Mouse (Mus musculus) kidney, embryonic 16.5 days (tissue): ENCODE data around the gene Armh3. TPM values are rescaled to one million over a fixed set of nuclear protein-coding genes. Genes with fewer than 3 reads are reported as not detected.

Experiments used
- ATAC-seq: fragments of 200-750 bp; cut with Nextera tagmentation; 2 replicates; pipeline ENCODE4 v1.8.0; 2017; ENCODE audit warnings: moderate TSS enrichment; ENCODE audit not compliant: low FRiP score, low TSS enrichment
- H3K27ac ChIP-seq: fragments of 300-500 bp; sonication (generic); 2 replicates; pipeline ENCODE4 v1.5.1; 2014; ENCODE audit warnings: low read length
- H3K27me3 ChIP-seq: fragments of 300-500 bp; sonication (generic); 2 replicates; pipeline ENCODE4 v1.6.1; 2014; ENCODE audit warnings: low read length, control low read depth, mixed read lengths; ENCODE audit not compliant: insufficient read depth
- H3K36me3 ChIP-seq: fragments of 300-500 bp; sonication (generic); 2 replicates; pipeline ENCODE4 v1.6.1; 2014; ENCODE audit warnings: low read length, control low read depth, mixed read lengths; ENCODE audit not compliant: insufficient read depth
- H3K4me1 ChIP-seq: fragments of 300-500 bp; sonication (generic); 2 replicates; pipeline ENCODE4 v1.6.1; 2014; ENCODE audit warnings: low read length, control low read depth, mixed read lengths; ENCODE audit not compliant: insufficient read depth
- H3K4me2 ChIP-seq: fragments of 300-500 bp; sonication (generic); replicated peaks from 2 replicates; pipeline ENCODE4 v1.6.1; 2014; ENCODE audit warnings: low read depth, low read length
- H3K4me3 ChIP-seq: fragments of 300-500 bp; sonication (generic); 2 replicates; pipeline ENCODE4 v1.5.1; 2014; ENCODE audit warnings: mild to moderate bottlenecking, low read length
- H3K9ac ChIP-seq: fragments of 300-500 bp; sonication (generic); replicated peaks from 2 replicates; pipeline ENCODE4 v1.6.1; 2014; ENCODE audit warnings: low read length
- H3K9me3 ChIP-seq: fragments of 300-500 bp; sonication (generic); 2 replicates; pipeline ENCODE4 v1.6.1; 2016; ENCODE audit warnings: low read length, control low read depth
- WGBS: fragments of 180-500 bp; shearing (Covaris S2); extraction: QIAGEN DNeasy Blood & Tissue Kit; methylation state at CpG from one replicate; pipeline ENCODE4 v1.1.7; 2014; 5-methylcytosine and 5-hydroxymethylcytosine counted together
- polyA plus RNA-seq: library from polyadenylated mRNA; unstranded; fragments of >200 nt; fragmentation: Nextera tagmentation; extraction: Ambion mirVana; gene quantifications from 2 replicates; pipeline ENCODE4 v1.2.1, GENCODE M21; 2015

Gene Armh3
- polyA plus RNA-seq, 1 experiment from 2014 or later, result 20.9 TPM

- Histone ChIP-seq H3K9ac (no peak overlapping the region), H3K4me1 (no peaks in the 10 kb centered on the region), H3K27me3 (no peaks in the 10 kb centered on the region), H3K4me3 (no peak overlapping the region), H3K36me3 (no peaks in the 10 kb centered on the region), H3K4me2 (no peak overlapping the region), H3K27ac (no peak overlapping the region), H3K9me3 (no peaks in the 10 kb centered on the region)
- no peak for ATAC-seq
- 89% methylated on average over 2 of the region's 2 CpGs for WGBS
Measured at GRCm38 (mm10) chr19:46016023-46016422, 17.7 kb upstream of the Armh3 start.

GRCm38 (mm10) chr19:46014572-46015178 lies 16.4 kb upstream of the Armh3 start:
- 34% methylated on average over 12 of the region's 12 CpGs for WGBS
- Histone ChIP-seq H3K27me3 (no peaks in the 10 kb centered on the region), H3K36me3 (no peaks in the 10 kb centered on the region), H3K27ac (no peak overlapping the region), H3K4me2 (no peak overlapping the region), H3K4me1 (no peaks in the 10 kb centered on the region), H3K9me3 (no peaks in the 10 kb centered on the region), H3K4me3 (no peak overlapping the region), H3K9ac (no peak overlapping the region)
- ATAC-seq, result peak; percentile 92

- no peak for ATAC-seq
- WGBS, result 85% methylated on average over 7 of the region's 7 CpGs
Measured at GRCm38 (mm10) chr19:46005680-46006079, 7.4 kb upstream of the Armh3 start.

GRCm38 (mm10) chr19:46004814-46005466 lies 6.7 kb upstream of the Armh3 start:
- no peak for ATAC-seq
- H3K9ac ChIP-seq, result 0 out of 2 replicates have a peak overlapping the region, but pooled peaks have one; percentile 9

More at GRCm38 (mm10) chr19:46005680-46006079, 7.4 kb upstream of the Armh3 start:
- H3K9ac ChIP-seq, result no peak overlapping the region
- peaks cover 13% of the 10 kb centered on the region for H3K4me1 ChIP-seq
- H3K27ac ChIP-seq, result no peak overlapping the region
- 0 out of 2 replicates have a peak, but pooled peaks cover 5% of the 10 kb centered on the region for H3K9me3 ChIP-seq
- no peak overlapping the region for H3K4me2 ChIP-seq
- no peak overlapping the region for H3K4me3 ChIP-seq
- peaks cover 17% of the 10 kb centered on the region for H3K36me3 ChIP-seq
- no peaks in the 10 kb centered on the region for H3K27me3 ChIP-seq

GRCm38 (mm10) chr19:46003371-46004226 lies 5.3 kb upstream of the Armh3 start, which contains the start of gene Hps6:
Hps6 (plus strand) TSS chr19:46003508.
- peaks cover 13% of the 10 kb centered on the region for H3K4me1 ChIP-seq
- peak within 1 kb of the TSS; percentile 99 for H3K4me2 ChIP-seq
- H3K36me3 ChIP-seq, result peaks cover 17% of the 10 kb centered on the region
- H3K4me3 ChIP-seq, result peak within 1 kb of the TSS; percentile 83
- H3K27ac ChIP-seq, result peak within 1 kb of the TSS; percentile 76
- no peaks in the 10 kb centered on the region for H3K27me3 ChIP-seq
- ATAC-seq, result peak; percentile 94
- H3K9me3 ChIP-seq, result 0 out of 2 replicates have a peak, but pooled peaks cover 5% of the 10 kb centered on the region
- peak within 1 kb of the TSS; percentile 90 for H3K9ac ChIP-seq
- under 1% methylated on average over 70 of the region's 70 CpGs for WGBS

More at GRCm38 (mm10) chr19:46004814-46005466, 6.7 kb upstream of the Armh3 start:
- Histone ChIP-seq H3K4me3 (no peak overlapping the region), H3K4me2 (peak overlapping the region; percentile 99), H3K9me3 (0 out of 2 replicates have a peak, but pooled peaks cover 5% of the 10 kb centered on the region), H3K27me3 (no peaks in the 10 kb centered on the region), H3K36me3 (peaks cover 17% of the 10 kb centered on the region), H3K4me1 (peaks cover 13% of the 10 kb centered on the region), H3K27ac (no peak overlapping the region)
- WGBS, result 78% methylated on average over 17 of the region's 17 CpGs

GRCm38 (mm10) chr19:46002279-46002678 lies 4.0 kb upstream of the Armh3 start:
- Histone ChIP-seq H3K4me1 (peaks cover 17% of the 10 kb centered on the region), H3K4me3 (no peak overlapping the region), H3K9ac (no peak overlapping the region), H3K27me3 (no peaks in the 10 kb centered on the region), H3K4me2 (no peak overlapping the region), H3K36me3 (0 out of 2 replicates have a peak, but pooled peaks cover 9% of the 10 kb centered on the region), H3K9me3 (no peaks in the 10 kb centered on the region), H3K27ac (no peak overlapping the region)
- 85% methylated on average over 9 of the region's 9 CpGs for WGBS
- ATAC-seq, result no peak

GRCm38 (mm10) chr19:45999378-45999777 lies 1.1 kb upstream of the Armh3 start:
- WGBS, result 33% methylated on average over 1 of the region's 1 CpGs
- H3K4me2 ChIP-seq, result no peak overlapping the region
- ATAC-seq, result no peak
- H3K9ac ChIP-seq, result no peak overlapping the region
- peaks cover 14% of the 10 kb centered on the region for H3K4me1 ChIP-seq
- no peak overlapping the region for H3K27ac ChIP-seq
- peaks cover 3% of the 10 kb centered on the region; the same call in 1 of the 2 replicates for H3K9me3 ChIP-seq
- H3K36me3 ChIP-seq, result peaks cover 12% of the 10 kb centered on the region
- H3K27me3 ChIP-seq, result no peaks in the 10 kb centered on the region
- H3K4me3 ChIP-seq, result no peak overlapping the region

- no peak overlapping the region for H3K27ac ChIP-seq
- H3K4me1 ChIP-seq, result peaks cover 8% of the 10 kb centered on the region
- H3K9me3 ChIP-seq, result peaks cover 7% of the 10 kb centered on the region; the same call in 1 of the 2 replicates
- peak overlapping the region; percentile 89 for H3K9ac ChIP-seq
- WGBS, result 9% methylated on average over 8 of the region's 8 CpGs
- H3K4me3 ChIP-seq, result peak overlapping the region; percentile 77
- peaks cover 16% of the 10 kb centered on the region for H3K36me3 ChIP-seq
- H3K27me3 ChIP-seq, result no peaks in the 10 kb centered on the region
- H3K4me2 ChIP-seq, result peak overlapping the region; percentile 59
- peak; percentile 14; the same call in 1 of the 2 replicates for ATAC-seq
Measured at GRCm38 (mm10) chr19:45998694-45999217, 468 bp upstream of the Armh3 start.

GRCm38 (mm10) chr19:45997365-45997764 lies 923 bp downstream of the Armh3 start:
- peak overlapping the region; percentile 97 for H3K27ac ChIP-seq
- WGBS, result 57% methylated on average over 5 of the region's 5 CpGs
- no peak for ATAC-seq

More at GRCm38 (mm10) chr19:45997365-45997764, 923 bp downstream of the Armh3 start:
- peak overlapping the region; percentile 59 for H3K4me2 ChIP-seq
- H3K9ac ChIP-seq, result peak overlapping the region; percentile 89
- H3K4me3 ChIP-seq, result peak overlapping the region; percentile 77
- peaks cover 8% of the 10 kb centered on the region for H3K4me1 ChIP-seq
- peaks cover 7% of the 10 kb centered on the region; the same call in 1 of the 2 replicates for H3K9me3 ChIP-seq
- no peaks in the 10 kb centered on the region for H3K27me3 ChIP-seq
- H3K36me3 ChIP-seq, result peaks cover 16% of the 10 kb centered on the region
